Mouse (Mus musculus) limb, embryonic 15.5 days (tissue): ENCODE results near the gene Olfr600. TPM values are rescaled to one million over a fixed set of nuclear protein-coding genes. Genes with fewer than 3 reads are reported as not detected.
"Not testable (repeated sequence)": the region's sequence is repeated elsewhere in the genome, so short reads cannot be mapped to it uniquely, and the experiment has no call there.

ENCODE experiments used
- ATAC-seq: fragments of 200-750 bp; cut with Nextera tagmentation; 2 replicates; pipeline ENCODE4 v1.8.0; 2017; ENCODE audit warnings: low read depth, moderate TSS enrichment; ENCODE audit not compliant: insufficient number of reproducible peaks, low FRiP score, low TSS enrichment
- H3K27ac ChIP-seq: fragments of 300-500 bp; sonication (generic); 2 replicates; pipeline ENCODE4 v1.5.1; 2015; ENCODE audit warnings: moderate library complexity, mild to moderate bottlenecking, inconsistent platforms
- H3K27me3 ChIP-seq: fragments of 300-500 bp; sonication (generic); 2 replicates; pipeline ENCODE4 v1.6.1; 2015; ENCODE audit warnings: inconsistent platforms
- H3K36me3 ChIP-seq: fragments of 300-500 bp; sonication (generic); 2 replicates; pipeline ENCODE4 v1.6.1; 2015; ENCODE audit warnings: inconsistent platforms
- H3K4me1 ChIP-seq: fragments of 300-500 bp; sonication (generic); 2 replicates; pipeline ENCODE4 v1.6.1; 2015; ENCODE audit warnings: inconsistent platforms
- H3K4me2 ChIP-seq: fragments of 300-500 bp; sonication (generic); 2 replicates; pipeline ENCODE4 v1.6.1; 2015; ENCODE audit warnings: mild to moderate bottlenecking, inconsistent platforms
- H3K4me3 ChIP-seq: fragments of 300-500 bp; sonication (generic); 2 replicates; pipeline ENCODE4 v1.5.1; 2015; ENCODE audit warnings: mild to moderate bottlenecking, inconsistent platforms
- H3K9ac ChIP-seq: fragments of 300-500 bp; sonication (generic); 2 replicates; pipeline ENCODE4 v1.6.1; 2015; ENCODE audit warnings: inconsistent platforms
- H3K9me3 ChIP-seq: fragments of 300-500 bp; sonication (generic); 2 replicates; pipeline ENCODE4 v1.6.1; 2016; ENCODE audit warnings: inconsistent platforms
- WGBS: fragments of 180-500 bp; shearing (Covaris S2); methylation state at CpG from one replicate; pipeline ENCODE4 v1.1.7; 2015; 5-methylcytosine and 5-hydroxymethylcytosine counted together
- polyA plus RNA-seq: library from polyadenylated mRNA; unstranded; fragments of >200 nt; fragmentation: Nextera tagmentation; extraction: Ambion mirVana; gene quantifications from 2 replicates; pipeline ENCODE4 v1.2.1, GENCODE M21; 2015

The Olfr600 gene
- not detected in 2 replicates for polyA plus RNA-seq

DNA sequence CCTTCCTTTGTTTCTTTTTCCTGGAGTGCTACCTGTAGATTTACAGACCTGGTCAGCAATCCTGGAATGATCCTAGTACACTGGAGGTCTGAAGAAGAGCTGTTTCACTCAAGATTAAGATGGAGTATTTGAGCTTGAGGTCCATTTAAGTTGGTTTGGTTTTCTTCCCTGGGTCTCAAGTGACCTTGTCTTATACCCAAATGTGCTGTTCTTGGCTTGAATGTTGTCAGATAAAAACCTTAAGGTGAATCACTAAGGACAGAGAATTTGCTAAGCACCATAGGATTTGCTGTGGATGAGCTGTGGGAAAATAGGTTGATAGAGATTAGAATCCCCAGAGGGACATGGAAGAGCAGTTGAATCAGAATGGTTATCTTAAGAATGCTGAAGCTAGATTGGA lies at the start of gene Olfr600:
Gene Olfr600, minus strand, starts transcription at position 101 of the 400 bp plus-strand sequence.
- H3K4me3 ChIP-seq = no peak within 1 kb of the TSS
- no peak for ATAC-seq
- no peak within 1 kb of the TSS for H3K4me2 ChIP-seq
- no peaks in the 10 kb centered on the region for H3K4me1 ChIP-seq
- H3K27ac ChIP-seq = no peak within 1 kb of the TSS
- no peaks in the 10 kb centered on the region for H3K9me3 ChIP-seq
- H3K36me3 ChIP-seq = no peaks in the 10 kb centered on the region
- H3K27me3 ChIP-seq = no peaks in the 10 kb centered on the region
- H3K9ac ChIP-seq = no peak within 1 kb of the TSS

DNA sequence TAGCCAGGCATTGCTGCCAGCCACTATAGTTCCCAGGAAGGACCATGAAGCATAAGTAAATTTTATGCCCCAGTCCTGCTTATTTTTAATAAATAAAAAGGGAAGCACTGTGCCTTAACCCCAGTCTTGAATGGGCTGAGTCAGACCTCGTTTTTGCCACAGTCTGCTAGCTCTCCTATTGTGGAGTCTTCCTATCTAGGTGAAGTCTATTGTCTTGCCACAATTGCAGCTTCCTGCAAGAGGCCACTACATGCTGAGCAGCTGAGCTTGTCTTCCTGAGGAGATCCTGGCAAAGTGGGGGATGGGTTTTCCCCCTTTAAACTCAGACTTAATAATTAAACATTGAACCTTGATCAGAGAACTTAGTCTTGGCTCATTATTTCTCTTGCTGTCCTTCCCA lies 49.5 kb upstream of the Olfr600 start:
- no peak overlapping the region for H3K27ac ChIP-seq
- no peaks in the 10 kb centered on the region for H3K4me1 ChIP-seq
- H3K27me3 ChIP-seq = no peaks in the 10 kb centered on the region
- no peaks in the 10 kb centered on the region for H3K36me3 ChIP-seq
- 17% methylated on average over 1 of the region's 1 CpGs for WGBS
- H3K4me2 ChIP-seq = no peak overlapping the region
- no peak overlapping the region for H3K9ac ChIP-seq
- H3K4me3 ChIP-seq = no peak overlapping the region
- ATAC-seq = no peak
- H3K9me3 ChIP-seq = no peaks in the 10 kb centered on the region

DNA sequence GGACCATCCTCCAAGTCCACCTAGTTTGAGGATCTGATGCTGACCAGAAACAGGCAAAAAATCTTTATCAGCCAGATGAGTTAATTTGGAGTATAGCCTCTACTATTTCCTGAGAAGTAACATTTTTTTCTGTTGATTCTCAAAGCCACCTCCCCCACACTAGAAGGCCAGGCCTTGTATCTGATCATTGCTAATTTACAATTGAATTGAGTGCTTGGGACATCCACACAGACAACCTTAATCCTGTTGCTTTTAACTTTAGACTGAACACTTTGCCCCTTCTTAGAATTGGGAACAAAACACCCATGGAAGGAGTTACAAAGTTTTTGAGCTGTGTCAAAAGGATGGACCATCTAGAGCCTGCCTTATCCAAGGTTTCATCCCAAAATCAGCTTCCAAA lies 48.3 kb upstream of the Olfr600 start:
- ATAC-seq = no peak
- no peaks in the 10 kb centered on the region for H3K36me3 ChIP-seq
- no peak overlapping the region for H3K4me2 ChIP-seq
- H3K27ac ChIP-seq = no peak overlapping the region
- H3K4me1 ChIP-seq = no peaks in the 10 kb centered on the region
- no peaks in the 10 kb centered on the region for H3K27me3 ChIP-seq
- no peaks in the 10 kb centered on the region for H3K9me3 ChIP-seq
- no peak overlapping the region for H3K9ac ChIP-seq
- no peak overlapping the region for H3K4me3 ChIP-seq

DNA sequence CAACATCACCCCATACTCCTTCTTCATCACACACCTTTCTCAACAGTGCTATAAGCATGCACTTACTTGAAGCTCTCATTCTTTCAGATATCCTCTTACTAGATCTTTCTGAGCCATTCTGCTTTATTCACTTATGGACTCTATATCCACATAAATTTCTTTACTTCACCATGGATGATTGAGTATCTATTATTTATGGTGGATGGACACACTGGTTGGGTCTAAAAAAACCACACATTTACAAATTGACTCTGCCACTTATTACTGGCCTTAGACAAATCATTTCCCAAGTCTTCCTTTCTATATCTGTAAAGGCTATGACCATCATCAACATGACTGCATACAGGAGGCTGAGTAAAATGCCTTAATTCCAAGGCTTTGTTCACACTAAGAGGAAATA lies 36.6 kb upstream of the Olfr600 start, which contains the start of gene Olfr603:
Gene Olfr603, minus strand, starts transcription at position 101 of the 400 bp plus-strand sequence.
- H3K9ac ChIP-seq = no peak within 1 kb of the TSS
- H3K36me3 ChIP-seq = no peaks in the 10 kb centered on the region
- H3K4me3 ChIP-seq = no peak within 1 kb of the TSS
- no peaks in the 10 kb centered on the region for H3K4me1 ChIP-seq
- no peak within 1 kb of the TSS for H3K4me2 ChIP-seq
- H3K27ac ChIP-seq = no peak within 1 kb of the TSS
- no peak for ATAC-seq
- H3K9me3 ChIP-seq = no peaks in the 10 kb centered on the region
- no peaks in the 10 kb centered on the region for H3K27me3 ChIP-seq

DNA sequence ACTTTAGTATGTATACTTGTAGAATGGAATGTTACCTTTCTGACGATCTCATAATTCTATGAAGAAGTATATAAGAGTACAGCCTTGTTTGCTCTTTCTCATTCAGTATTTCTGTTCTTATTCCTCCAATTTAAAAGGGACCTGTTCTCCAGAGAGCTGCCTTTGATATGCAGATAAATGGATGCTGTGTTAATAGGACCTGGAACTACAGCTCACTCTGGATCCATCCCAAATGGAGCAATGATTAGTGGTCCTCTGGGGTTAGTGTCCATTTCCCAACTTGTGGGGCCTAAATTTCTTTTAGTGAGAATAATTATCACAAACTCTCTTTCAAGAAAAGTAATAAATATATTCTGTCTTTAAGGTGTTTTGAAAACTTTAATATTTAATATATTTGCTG lies 13.1 kb upstream of the Olfr600 start, which contains the start of gene Olfr601:
Gene Olfr601, minus strand, starts transcription at position 101 of the 400 bp plus-strand sequence.
- no peak within 1 kb of the TSS for H3K4me3 ChIP-seq
- no peak within 1 kb of the TSS for H3K4me2 ChIP-seq
- no peak within 1 kb of the TSS for H3K9ac ChIP-seq
- H3K9me3 ChIP-seq = no peaks in the 10 kb centered on the region
- ATAC-seq = no peak
- H3K4me1 ChIP-seq = no peaks in the 10 kb centered on the region
- no peak within 1 kb of the TSS for H3K27ac ChIP-seq
- H3K27me3 ChIP-seq = no peaks in the 10 kb centered on the region
- 94% methylated on average over 1 of the region's 1 CpGs for WGBS
- no peaks in the 10 kb centered on the region for H3K36me3 ChIP-seq

DNA sequence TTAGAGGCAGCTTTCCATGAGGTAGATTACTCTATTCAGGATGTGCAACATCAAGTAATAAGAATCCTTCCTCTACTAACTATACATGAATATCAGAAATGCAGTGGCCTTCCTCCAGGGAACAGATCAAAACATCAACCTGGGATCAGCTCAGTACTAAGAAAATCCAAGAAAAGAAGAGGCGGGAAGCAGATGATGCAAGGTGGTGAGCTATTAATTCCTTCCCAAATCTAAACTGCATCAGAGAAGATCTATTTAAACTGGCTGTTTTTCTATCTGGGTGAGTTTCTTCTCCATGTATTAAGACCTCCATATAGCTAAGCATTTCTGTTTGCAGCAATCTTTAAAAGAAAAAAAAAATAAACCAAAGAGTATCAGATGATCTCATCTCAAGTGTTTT lies 13.9 kb downstream of the Olfr600 start, which contains the start of gene Olfr599:
Gene Olfr599, plus strand, starts transcription at position 301 of the 400 bp plus-strand sequence.
- ATAC-seq = no peak
- Histone ChIP-seq H3K4me3 (no peak within 1 kb of the TSS), H3K9ac (no peak within 1 kb of the TSS), H3K4me2 (no peak within 1 kb of the TSS), H3K27me3 (no peaks in the 10 kb centered on the region), H3K4me1 (no peaks in the 10 kb centered on the region), H3K27ac (no peak within 1 kb of the TSS), H3K9me3 (no peaks in the 10 kb centered on the region), H3K36me3 (no peaks in the 10 kb centered on the region)
- WGBS = 82% methylated on average over 1 of the region's 1 CpGs

DNA sequence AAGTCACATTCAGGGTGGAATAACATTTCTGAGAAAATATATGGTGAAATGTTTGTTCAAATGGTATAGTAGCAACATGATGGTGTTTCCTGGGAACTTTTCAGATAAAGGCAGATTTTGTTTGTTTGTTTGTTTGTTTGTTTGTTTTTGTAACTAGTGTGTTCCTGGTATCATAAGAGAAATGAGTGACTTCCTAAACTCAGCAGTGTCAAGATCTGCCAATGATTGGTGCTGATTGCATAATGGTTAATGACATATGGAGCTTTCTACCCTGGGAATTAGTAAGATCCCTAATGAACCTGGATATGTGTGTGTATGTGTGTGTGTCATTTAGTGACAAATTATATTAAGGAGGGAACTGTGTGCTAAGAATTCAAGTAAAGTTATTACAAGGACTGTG lies 26.2 kb downstream of the Olfr600 start, which contains the start of gene Olfr598:
Gene Olfr598, plus strand, starts transcription at position 301 of the 400 bp plus-strand sequence.
- ATAC-seq = no peak
- H3K9ac ChIP-seq = no peak within 1 kb of the TSS
- no peaks in the 10 kb centered on the region for H3K27me3 ChIP-seq
- H3K9me3 ChIP-seq = no peaks in the 10 kb centered on the region
- no peak within 1 kb of the TSS for H3K4me3 ChIP-seq
- H3K27ac ChIP-seq = no peak within 1 kb of the TSS
- H3K36me3 ChIP-seq = no peaks in the 10 kb centered on the region
- H3K4me1 ChIP-seq = no peaks in the 10 kb centered on the region
- H3K4me2 ChIP-seq = no peak within 1 kb of the TSS

DNA sequence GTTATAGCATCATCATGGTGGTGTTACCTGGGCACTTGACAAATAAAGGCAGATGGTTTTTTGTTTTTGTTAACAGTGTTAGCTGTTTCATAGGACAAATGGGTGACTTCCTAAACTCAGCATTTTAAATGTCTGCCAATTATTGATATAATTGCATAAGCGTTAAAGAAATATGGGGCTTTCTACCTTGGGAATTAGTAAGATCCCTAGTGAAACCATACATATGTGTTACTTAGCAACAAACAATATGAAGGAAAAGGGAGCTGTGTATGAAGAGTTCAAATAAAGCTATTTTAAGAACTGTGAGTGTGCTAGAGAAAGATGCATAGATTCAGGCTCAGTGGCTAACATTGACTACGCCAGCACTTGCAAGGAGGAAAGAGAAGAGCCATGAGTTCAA lies 33.5 kb downstream of the Olfr600 start, which contains the start of gene Olfr597:
Gene Olfr597, plus strand, starts transcription at position 301 of the 400 bp plus-strand sequence.
- not testable (repeated sequence) for H3K27ac ChIP-seq, H3K27me3 ChIP-seq, H3K36me3 ChIP-seq, H3K9me3 ChIP-seq, H3K4me3 ChIP-seq, ATAC-seq, H3K9ac ChIP-seq, H3K4me1 ChIP-seq, H3K4me2 ChIP-seq
- 84% methylated on average over 2 of the region's 2 CpGs for WGBS

DNA sequence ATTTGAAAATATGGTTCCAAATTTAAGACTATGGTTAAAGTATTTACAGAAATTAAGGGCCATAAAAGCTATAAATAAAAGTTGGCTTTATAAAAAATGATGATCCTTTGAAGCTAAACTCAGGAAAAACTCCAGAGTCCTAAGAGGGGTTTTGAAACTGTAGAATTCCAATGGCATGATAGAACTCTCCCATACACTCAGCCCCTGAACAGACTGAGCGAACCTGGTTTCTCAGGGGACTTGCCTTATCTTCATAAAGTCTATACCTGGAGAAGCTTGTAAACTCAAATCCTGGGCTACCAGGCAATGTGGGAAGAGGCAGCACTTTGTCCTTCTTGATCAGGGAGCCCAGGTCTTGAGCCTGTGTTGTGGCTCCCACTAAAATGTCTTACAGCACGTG lies 44.1 kb downstream of the Olfr600 start, which contains the start of gene Olfr596:
Gene Olfr596, plus strand, starts transcription at position 301 of the 400 bp plus-strand sequence.
- not testable (repeated sequence) for H3K27ac ChIP-seq, ATAC-seq, H3K4me1 ChIP-seq, H3K27me3 ChIP-seq, H3K9ac ChIP-seq, H3K9me3 ChIP-seq, H3K4me2 ChIP-seq, H3K36me3 ChIP-seq, H3K4me3 ChIP-seq
- WGBS = 88% methylated on average over 2 of the region's 2 CpGs

Other genes with a start within 250 kb of the Olfr600 start
- not detected in 2 replicates for gene Olfr586, start 224.0 kb downstream of the Olfr600 start, polyA plus RNA-seq
- gene Olfr588-ps1, start 208.8 kb downstream of the Olfr600 start, polyA plus RNA-seq = not detected in 2 replicates
- not detected in 2 replicates for gene Olfr589, start 193.3 kb downstream of the Olfr600 start, polyA plus RNA-seq
- not detected in 2 replicates for gene Olfr591, start 171.3 kb downstream of the Olfr600 start, polyA plus RNA-seq
- not detected in 2 replicates for gene Olfr592, start 164.9 kb downstream of the Olfr600 start, polyA plus RNA-seq
- gene Olfr593, start 137.8 kb downstream of the Olfr600 start, polyA plus RNA-seq = not detected in 2 replicates
- gene Olfr594, start 132.7 kb downstream of the Olfr600 start, polyA plus RNA-seq = not detected in 2 replicates
- not detected in 2 replicates for gene Usp17ld, start 97.2 kb downstream of the Olfr600 start, polyA plus RNA-seq
- gene Olfr596, start 44.0 kb downstream of the Olfr600 start, polyA plus RNA-seq = not detected in 2 replicates
- gene Olfr597, start 33.4 kb downstream of the Olfr600 start, polyA plus RNA-seq = not detected in 2 replicates
- gene Olfr598, start 26.1 kb downstream of the Olfr600 start, polyA plus RNA-seq = not detected in 2 replicates
- gene Olfr599, start 13.8 kb downstream of the Olfr600 start, polyA plus RNA-seq = not detected in 2 replicates
- not detected in 2 replicates for gene Olfr601, start 13.0 kb upstream of the Olfr600 start, polyA plus RNA-seq
- not detected in 2 replicates for gene Olfr603, start 36.5 kb upstream of the Olfr600 start, polyA plus RNA-seq
- not detected in 2 replicates for gene Usp17lc, start 65.4 kb upstream of the Olfr600 start, polyA plus RNA-seq
- gene Olfr605, start 95.8 kb upstream of the Olfr600 start, polyA plus RNA-seq = not detected in 2 replicates
- gene Olfr606, start 99.4 kb upstream of the Olfr600 start, polyA plus RNA-seq = not detected in 2 replicates
- not detected in 2 replicates for gene Olfr607, start 114.5 kb upstream of the Olfr600 start, polyA plus RNA-seq
- gene Olfr608, start 120.2 kb upstream of the Olfr600 start, polyA plus RNA-seq = not detected in 2 replicates
- gene Olfr609, start 148.4 kb upstream of the Olfr600 start, polyA plus RNA-seq = not detected in 2 replicates
- not detected in 2 replicates for gene Olfr610, start 162.5 kb upstream of the Olfr600 start, polyA plus RNA-seq
- not detected in 2 replicates for gene Olfr611, start 171.2 kb upstream of the Olfr600 start, polyA plus RNA-seq
- gene Olfr612, start 193.0 kb upstream of the Olfr600 start, polyA plus RNA-seq = not detected in 2 replicates
- not detected in 2 replicates for gene Olfr613, start 198.4 kb upstream of the Olfr600 start, polyA plus RNA-seq
- not detected in 2 replicates for gene Olfr615, start 206.4 kb upstream of the Olfr600 start, polyA plus RNA-seq
- not detected in 2 replicates for gene Olfr616, start 219.5 kb upstream of the Olfr600 start, polyA plus RNA-seq
- gene Olfr617, start 223.4 kb upstream of the Olfr600 start, polyA plus RNA-seq = not detected in 2 replicates
- 0.04 TPM in 1 of 2 replicates, not detected in the other for gene Olfr618, start 240.4 kb upstream of the Olfr600 start, polyA plus RNA-seq